ENCODE assay signal across 13 mouse cellular contexts in genomic region chr14:32947512-32947911, GRCm38 (mm10). TPM values are rescaled to one million over a fixed set of nuclear protein-coding genes. Genes with fewer than 3 reads are reported as not detected.
A peak's percentile ranks its signal among the peaks of the same experiment; 100 is the strongest.
DNase-seq lines count a peak whose midpoint lies in the region; ATAC-seq and TF ChIP-seq lines count a peak whose summit lies in the region.
"Had no signal": no experiment of that assay in that cellular context is flagged by ENCODE, and none has a peak within 500 bp of the region (broad histone marks: within the 10 kb centered on the region; RNA-seq: fewer than 3 reads in every experiment).

No protein-coding gene starts in this region.

- no peak overlapping the region for H3K4me2 ChIP-seq in midbrain, embryonic 16.5 days (ENCODE audit: low read length)
- no peak overlapping the region for H3K4me2 ChIP-seq in stomach, postnatal 0 days (replicated peaks; ENCODE audit: low read depth)
- H3K4me2 ChIP-seq: forebrain, embryonic 15.5 days; heart, embryonic 13.5 days; lung, embryonic 14.5 days; neural tube, embryonic 13.5 days had no signal

- ATAC-seq in midbrain, embryonic 16.5 days: no peak
- no peak for ATAC-seq in stomach, postnatal 0 days (ENCODE audit: low FRiP score, low TSS enrichment)
- ATAC-seq: activated CD4-positive, CD25-positive, alpha-beta regulatory T cell, adult 4 months; forebrain, embryonic 15.5 days had no signal

- no peaks in the 10 kb centered on the region for H3K9me3 ChIP-seq in heart, embryonic 10.5 days
- H3K9me3 ChIP-seq in midbrain, embryonic 16.5 days (replicated peaks; ENCODE audit: control insufficient read depth, low read length, poor library complexity, severe bottlenecking): no peaks in the 10 kb centered on the region
- H3K9me3 ChIP-seq in stomach, postnatal 0 days (ENCODE audit: control insufficient read depth, low read length): no peaks in the 10 kb centered on the region
- H3K9me3 ChIP-seq: forebrain, embryonic 15.5 days; heart, embryonic 13.5 days; neural tube, embryonic 13.5 days had no signal

- peak in 1 of 2 experiments; percentile 31 for DNase-seq in heart, adult 2 months
- DNase-seq in heart, embryonic 10.5 days (ENCODE audit: low spot score): no peak
- DNase-seq in brain, adult 2 months (ENCODE audit: low read depth, low spot score): peak; percentile 90
- peak; percentile 41 to 75 for DNase-seq in frontal cortex, postnatal 36 days (ENCODE audit: low spot score in 2 of 2)
- peak; percentile 48 to 57 for DNase-seq in left cerebral cortex, adult 18-20 months (ENCODE audit: low spot score in 2 of 2)
- DNase-seq in stomach, postnatal 0 days (ENCODE audit: low spot score): no peak
- DNase-seq: kidney, adult 9 months; lung, embryonic 14.5 days had no signal

- H3K36me3 ChIP-seq in heart, adult 2 months (ENCODE audit: control insufficient read depth, insufficient read depth, low read length): no peaks in the 10 kb centered on the region
- H3K36me3 ChIP-seq in heart, embryonic 10.5 days: no peaks in the 10 kb centered on the region
- H3K36me3 ChIP-seq in midbrain, embryonic 16.5 days (ENCODE audit: control insufficient read depth, insufficient read depth, low read length): no peaks in the 10 kb centered on the region
- no peaks in the 10 kb centered on the region for H3K36me3 ChIP-seq in stomach, postnatal 0 days (ENCODE audit: control insufficient read depth, insufficient read depth, low read length)
- H3K36me3 ChIP-seq: forebrain, embryonic 15.5 days; heart, embryonic 13.5 days; neural tube, embryonic 13.5 days had no signal

- H3K4me3 ChIP-seq in heart, adult 2 months: no peak overlapping the region
- no peak overlapping the region for H3K4me3 ChIP-seq in heart, embryonic 10.5 days
- no peak overlapping the region for H3K4me3 ChIP-seq in midbrain, embryonic 16.5 days (ENCODE audit: low read depth, low read length)
- no peak overlapping the region for H3K4me3 ChIP-seq in stomach, postnatal 0 days (ENCODE audit: low read depth, low read length)
- H3K4me3 ChIP-seq: forebrain, embryonic 15.5 days; heart, embryonic 13.5 days; neural tube, embryonic 13.5 days had no signal

- intact Hi-C loops in heart, adult 2 months (cut with DNase I): no loop called here

- H3K27me3 ChIP-seq in heart, adult 2 months (ENCODE audit: control insufficient read depth, insufficient read depth, low read length): no peaks in the 10 kb centered on the region
- H3K27me3 ChIP-seq in heart, embryonic 10.5 days (ENCODE audit: insufficient read depth, poor library complexity, severe bottlenecking): peaks cover 6% of the 10 kb centered on the region; the same call in 1 of the 2 replicates
- H3K27me3 ChIP-seq in midbrain, embryonic 16.5 days (ENCODE audit: control insufficient read depth, insufficient read depth, low read depth, low read length): no peaks in the 10 kb centered on the region; the same call in 1 of the 2 replicates
- no peaks in the 10 kb centered on the region for H3K27me3 ChIP-seq in stomach, postnatal 0 days (ENCODE audit: control insufficient read depth, insufficient read depth, low read length)
- H3K27me3 ChIP-seq: forebrain, embryonic 15.5 days; neural tube, embryonic 13.5 days had no signal

- H3K79me2 ChIP-seq in heart, adult 2 months (replicated peaks; ENCODE audit: control insufficient read depth, insufficient read depth, low read length): no peaks in the 10 kb centered on the region

- H3K27ac ChIP-seq in heart, adult 2 months: peak overlapping the region; percentile 81
- no peak overlapping the region for H3K27ac ChIP-seq in heart, embryonic 10.5 days
- no peak overlapping the region for H3K27ac ChIP-seq in midbrain, embryonic 16.5 days (ENCODE audit: low read length)
- no peak overlapping the region for H3K27ac ChIP-seq in stomach, postnatal 0 days (replicated peaks)
- H3K27ac ChIP-seq: forebrain, embryonic 15.5 days; heart, embryonic 13.5 days; neural tube, embryonic 13.5 days had no signal

- no peak for TF ChIP-seq EP300 in heart, adult 2 months (IDR thresholded peaks at IDR 0.05; ENCODE audit: insufficient read depth, low read depth, low read length)
- no peak for TF ChIP-seq EP300 in stomach, postnatal 0 days (optimal IDR thresholded peaks at IDR 0.05)

- WGBS in heart, adult 2 months: 64% methylated on average over 2 of the region's 2 CpGs
- WGBS in heart, embryonic 10.5 days: 87% methylated on average over 2 of the region's 2 CpGs
- 95% methylated on average over 2 of the region's 2 CpGs for WGBS in midbrain, embryonic 16.5 days
- 87% methylated on average over 2 of the region's 2 CpGs for WGBS in stomach, postnatal 0 days

- no peak for TF ChIP-seq CTCF in heart, adult 2 months (IDR thresholded peaks at IDR 0.05)
- no peak for TF ChIP-seq CTCF in stomach, postnatal 0 days (IDR thresholded peaks at IDR 0.05; ENCODE audit: low read depth)

- H3K9ac ChIP-seq in heart, adult 2 months (ENCODE audit: low read depth, low read length): no peak overlapping the region
- H3K9ac ChIP-seq in midbrain, embryonic 16.5 days (ENCODE audit: low read depth, low read length): no peak overlapping the region
- H3K9ac ChIP-seq in stomach, postnatal 0 days (ENCODE audit: low read length): no peak overlapping the region
- H3K9ac ChIP-seq: forebrain, embryonic 15.5 days; heart, embryonic 13.5 days; lung, embryonic 14.5 days; neural tube, embryonic 13.5 days had no signal

- H3K4me1 ChIP-seq in heart, adult 2 months (ENCODE audit: control insufficient read depth, insufficient read depth, low read length): peaks cover 8% of the 10 kb centered on the region
- peaks cover 15% of the 10 kb centered on the region for H3K4me1 ChIP-seq in heart, embryonic 10.5 days
- H3K4me1 ChIP-seq in midbrain, embryonic 16.5 days (ENCODE audit: control insufficient read depth, insufficient read depth, low read length): peaks cover 4% of the 10 kb centered on the region
- H3K4me1 ChIP-seq in stomach, postnatal 0 days (replicated peaks; ENCODE audit: control insufficient read depth, insufficient read depth): no peaks in the 10 kb centered on the region

- TF ChIP-seq POLR2A in heart, adult 2 months (IDR thresholded peaks at IDR 0.05; ENCODE audit: insufficient read depth, low read depth, low read length): no peak

RNA-seq across cellular contexts. Expression of gene Lrrc18, which starts 43.7 kb away (rescaled TPM):
- total RNA-seq in heart, adult 2 months (2021): under 1 TPM; 0.25 to 0.50 TPM
- polyA plus RNA-seq in heart, adult 2 months (2012; rRNA removed): 0.55 and 0.61 TPM in 2 replicates
- polyA plus RNA-seq in heart, embryonic 10.5 days (2016; fragmentation: Nextera tagmentation; extraction: Ambion mirVana): 0.23 and 0.39 TPM in 2 replicates
- under 1 TPM; 0.63 to 0.73 TPM for total RNA-seq in left cerebral cortex, adult 18-20 months (2021)
- polyA plus RNA-seq in midbrain, embryonic 16.5 days (2015; fragmentation: Nextera tagmentation; extraction: Ambion mirVana): 0.51 and 0.58 TPM in 2 replicates
- polyA plus RNA-seq in stomach, postnatal 0 days (2015; fragmentation: Nextera tagmentation; extraction: Ambion mirVana): 0.15 and 0.17 TPM in 2 replicates

Comparison
In these comparisons a context has a peak if more than half of its experiments do, and no peak if none do; other contexts are left out.
1. DNase-seq: peak in brain, adult 2 months (single experiment), frontal cortex, postnatal 36 days (2 of 2) and left cerebral cortex, adult 18-20 months (2 of 2); none in heart, embryonic 10.5 days (single experiment) and stomach, postnatal 0 days (single experiment).